Mouse (Mus musculus): Measurements from ENCODE around the gene Gm3952. TPM values are rescaled to one million over a fixed set of nuclear protein-coding genes. Genes with fewer than 3 reads are reported as not detected.

Gene Gm3952
- not detected for total RNA-seq (2023)

GRCm38 (mm10) chr8:128798594-128798993, at the start of gene Gm3952:
Gene Gm3952 (minus strand): TSS chr8:128798694.

Other genes starting within 250 kb of the Gm3952 start
- gene Itgb1, start 113.0 kb downstream of the Gm3952 start, total RNA-seq (2023): 32.2 TPM